Mouse (Mus musculus): ENCODE measurements around the gene Nxnl2. TPM values are rescaled to one million over a fixed set of nuclear protein-coding genes. Genes with fewer than 3 reads are reported as not detected.

Nxnl2 gene
- total and polyA plus RNA-seq, 3 experiments, result not detected

- Histone ChIP-seq H3K79me2 (ENCODE audit: control insufficient read depth, insufficient read depth, low read length, poor library complexity) (no peaks in the 10 kb centered on the region), H3K27ac (ENCODE audit: control insufficient read depth, low read depth, low read length) (no peak overlapping the region), H3K4me1 (ENCODE audit: control insufficient read depth in 1 of 2, insufficient read depth in 2 of 2, low read length in 2 of 2) (no peaks in the 10 kb centered on the region), H3K9ac (ENCODE audit: control insufficient read depth, low read depth, low read length, poor library complexity, severe bottlenecking) (no peak overlapping the region), H3K4me3 (ENCODE audit: control insufficient read depth in 1 of 2, insufficient read depth in 1 of 2, low read depth in 2 of 2, low read length in 2 of 2) (no peak overlapping the region), H3K9me3 (replicated peaks; ENCODE audit: insufficient read depth, low read length) (no peaks in the 10 kb centered on the region), H3K36me3 (ENCODE audit: control insufficient read depth in 1 of 2, insufficient read depth in 2 of 2, low read length in 2 of 2) (no peaks in the 10 kb centered on the region), H3K27me3 (ENCODE audit: control insufficient read depth in 1 of 2, insufficient read depth in 2 of 2, low read length in 2 of 2) (no peaks in the 10 kb centered on the region)
- TF ChIP-seq JUND (IDR thresholded peaks at IDR 0.05; ENCODE audit: low read depth, low read length), result no peak
- DNase-seq (ENCODE audit: low read depth, low spot score), result no peak
These were observed 39.8 kb downstream of the Nxnl2 start for GRCm38 (mm10) chr13:51210639-51211038.

DNA sequence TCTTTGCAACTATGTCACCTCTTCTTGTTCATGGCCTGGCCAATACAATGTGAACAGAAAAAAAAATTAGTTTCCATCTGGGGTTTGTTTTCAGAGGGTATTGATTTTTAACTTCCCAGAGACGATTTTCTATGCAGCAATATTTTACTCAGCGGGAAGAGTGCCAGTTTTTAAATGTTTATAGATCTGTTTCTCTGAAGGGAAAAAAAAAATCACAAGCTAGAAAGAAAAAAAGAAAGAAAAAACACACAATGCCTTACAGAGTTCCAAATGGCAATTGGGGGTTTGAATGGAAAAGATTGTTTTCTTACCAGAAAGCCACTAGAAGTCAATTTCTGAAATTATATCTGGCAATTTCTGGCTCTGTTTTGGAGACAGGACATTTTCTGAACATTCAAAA, 43.9 kb downstream of the Nxnl2 start:
- Histone ChIP-seq H3K79me2 (ENCODE audit: control insufficient read depth, insufficient read depth, low read length, poor library complexity) (no peaks in the 10 kb centered on the region), H3K4me1 (ENCODE audit: control insufficient read depth in 1 of 2, insufficient read depth in 2 of 2, low read length in 2 of 2) (no peaks in the 10 kb centered on the region), H3K9ac (ENCODE audit: control insufficient read depth, low read depth, low read length, poor library complexity, severe bottlenecking) (no peak overlapping the region), H3K9me3 (replicated peaks; ENCODE audit: insufficient read depth, low read length) (no peaks in the 10 kb centered on the region), H3K27ac (ENCODE audit: control insufficient read depth, low read depth, low read length) (no peak overlapping the region), H3K4me3 (ENCODE audit: control insufficient read depth in 1 of 2, insufficient read depth in 1 of 2, low read depth in 2 of 2, low read length in 2 of 2) (no peak overlapping the region), H3K27me3 (ENCODE audit: control insufficient read depth in 1 of 2, insufficient read depth in 2 of 2, low read length in 2 of 2) (no peaks in the 10 kb centered on the region), H3K36me3 (ENCODE audit: control insufficient read depth in 1 of 2, insufficient read depth in 2 of 2, low read length in 2 of 2) (no peaks in the 10 kb centered on the region)
- TF ChIP-seq JUND (IDR thresholded peaks at IDR 0.05; ENCODE audit: low read depth, low read length), result no peak
- TF ChIP-seq POLR2AphosphoS5 (IDR thresholded peaks at IDR 0.05; ENCODE audit: borderline replicate concordance, low read depth, low read length), result no peak
- TF ChIP-seq ETS1 (IDR thresholded peaks at IDR 0.05; ENCODE audit: low read depth, low read length), result no peak
- TF ChIP-seq ELF1 (IDR thresholded peaks at IDR 0.05; ENCODE audit: low read depth, low read length), result no peak
- no peak for TF ChIP-seq POLR2AphosphoS2 (IDR thresholded peaks at IDR 0.05; ENCODE audit: low read length)
- TF ChIP-seq GATA1 (IDR thresholded peaks at IDR 0.05; ENCODE audit: low read depth, low read length), result no peak
- no peak for TF ChIP-seq CHD2 (IDR thresholded peaks at IDR 0.05; ENCODE audit: low read length)
- TF ChIP-seq POLR2A (IDR thresholded peaks at IDR 0.05; ENCODE audit: control insufficient read depth in 1 of 2, insufficient read depth in 1 of 2, low read depth in 1 of 2, low read length in 2 of 2, poor library complexity in 1 of 2), result no peak
- no peak for TF ChIP-seq MAFK (IDR thresholded peaks at IDR 0.05; ENCODE audit: borderline replicate concordance, low read depth, low read length)
- no peak for TF ChIP-seq RCOR1 (IDR thresholded peaks at IDR 0.05; ENCODE audit: low read depth, low read length)
- no peak for TF ChIP-seq MYC (IDR thresholded peaks at IDR 0.05; ENCODE audit: low read depth, low read length)
- no peak for DNase-seq (ENCODE audit: low read depth, low spot score)

DNA sequence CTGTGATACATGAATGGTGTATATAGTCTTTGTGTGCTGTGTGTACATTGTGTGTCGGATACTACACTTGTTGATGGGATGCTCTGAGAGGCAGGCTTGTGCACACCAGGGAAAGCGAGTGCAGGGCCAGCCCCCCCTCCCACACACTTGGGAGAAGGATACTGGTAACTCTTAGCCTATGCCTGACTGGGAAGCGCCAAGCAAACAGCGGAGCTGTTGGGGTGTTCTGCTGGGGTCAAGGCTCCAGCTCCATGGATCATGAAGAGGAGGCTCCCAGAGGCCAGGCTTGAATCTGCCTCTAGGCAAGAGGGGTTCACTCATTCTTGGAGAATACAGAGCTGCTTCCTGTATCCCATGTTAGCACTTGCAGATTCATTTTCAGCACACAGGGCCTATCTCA, 50.1 kb downstream of the Nxnl2 start:
- no peak overlapping the region for H3K4me3 ChIP-seq (ENCODE audit: control insufficient read depth in 1 of 2, insufficient read depth in 1 of 2, low read depth in 2 of 2, low read length in 2 of 2)
- no peak overlapping the region for H3K27ac ChIP-seq (ENCODE audit: control insufficient read depth, low read depth, low read length)
- no peak for DNase-seq (ENCODE audit: low read depth, low spot score)
- no peaks in the 10 kb centered on the region for H3K9me3 ChIP-seq (replicated peaks; ENCODE audit: insufficient read depth, low read length)
- H3K36me3 ChIP-seq (ENCODE audit: control insufficient read depth in 1 of 2, insufficient read depth in 2 of 2, low read length in 2 of 2), result no peaks in the 10 kb centered on the region
- no peaks in the 10 kb centered on the region for H3K4me1 ChIP-seq (ENCODE audit: control insufficient read depth in 1 of 2, insufficient read depth in 2 of 2, low read length in 2 of 2)
- no peaks in the 10 kb centered on the region for H3K79me2 ChIP-seq (ENCODE audit: control insufficient read depth, insufficient read depth, low read length, poor library complexity)
- TF ChIP-seq EP300 (IDR thresholded peaks at IDR 0.05; ENCODE audit: low read depth in 1 of 2, low read length in 2 of 2), result no peak
- no peak for TF ChIP-seq MAFK (IDR thresholded peaks at IDR 0.05; ENCODE audit: borderline replicate concordance, low read depth, low read length)
- no peak for TF ChIP-seq MAZ (IDR thresholded peaks at IDR 0.05; ENCODE audit: low read depth, low read length)
- TF ChIP-seq GABPA (IDR thresholded peaks at IDR 0.05; ENCODE audit: low read depth, low read length), result no peak
- TF ChIP-seq ZKSCAN1 (IDR thresholded peaks at IDR 0.05; ENCODE audit: low read depth, low read length), result no peak
- no peak for TF ChIP-seq ELF1 (IDR thresholded peaks at IDR 0.05; ENCODE audit: low read depth, low read length)
- no peak for TF ChIP-seq ETS1 (IDR thresholded peaks at IDR 0.05; ENCODE audit: low read depth, low read length)
- no peak for TF ChIP-seq TCF12 (IDR thresholded peaks at IDR 0.05; ENCODE audit: low read depth, low read length)
- TF ChIP-seq CTCF (IDR thresholded peaks at IDR 0.05 in 2 of 3, conservative IDR thresholded peaks at IDR 0.05 in 1 of 3; ENCODE audit: control insufficient read depth in 1 of 3, insufficient read depth in 1 of 3, low read depth in 2 of 3, low read length in 3 of 3, poor library complexity in 1 of 3, severe bottlenecking in 1 of 3), result no peak
- H3K27me3 ChIP-seq (ENCODE audit: control insufficient read depth in 1 of 2, insufficient read depth in 2 of 2, low read length in 2 of 2), result no peaks in the 10 kb centered on the region
- no peak overlapping the region for H3K9ac ChIP-seq (ENCODE audit: control insufficient read depth, low read depth, low read length, poor library complexity, severe bottlenecking)

Data from MEL (cell line).